Mouse (Mus musculus): ENCODE data around the gene Sf3a2.
"Not testable (repeated sequence)": the region's sequence is repeated elsewhere in the genome, so short reads cannot be mapped to it uniquely, and the experiment has no call there.

Gene Sf3a2

DNA sequence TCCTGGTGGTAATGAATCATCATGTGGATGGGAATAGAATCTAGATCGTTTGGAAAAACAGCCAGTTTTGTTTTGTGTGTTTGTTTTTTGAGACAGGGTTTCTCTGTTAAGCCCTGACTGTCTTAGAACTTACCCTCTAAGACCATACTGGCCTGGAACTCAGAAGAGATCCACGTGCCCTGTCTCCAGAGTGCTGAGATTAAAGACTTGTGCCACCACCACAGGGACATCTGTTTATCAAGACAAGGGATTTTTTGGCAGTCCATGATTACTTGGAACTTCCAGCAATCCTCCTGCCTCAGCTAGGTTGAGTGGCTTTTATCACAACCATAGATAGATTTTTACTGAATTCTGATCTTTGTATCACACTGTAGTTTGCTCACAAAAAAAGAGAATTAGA lies 26.8 kb downstream of the Sf3a2 start:
- DNase-seq (ENCODE audit: low spot score): no peak

GRCm38 (mm10) chr10:80826151-80827062 lies 28.4 kb downstream of the Sf3a2 start, which contains the start of gene Oaz1:
Gene Oaz1, plus strand, starts transcription at chr10:80826656.
- DNase-seq (ENCODE audit: low spot score): peak; percentile 92

DNA sequence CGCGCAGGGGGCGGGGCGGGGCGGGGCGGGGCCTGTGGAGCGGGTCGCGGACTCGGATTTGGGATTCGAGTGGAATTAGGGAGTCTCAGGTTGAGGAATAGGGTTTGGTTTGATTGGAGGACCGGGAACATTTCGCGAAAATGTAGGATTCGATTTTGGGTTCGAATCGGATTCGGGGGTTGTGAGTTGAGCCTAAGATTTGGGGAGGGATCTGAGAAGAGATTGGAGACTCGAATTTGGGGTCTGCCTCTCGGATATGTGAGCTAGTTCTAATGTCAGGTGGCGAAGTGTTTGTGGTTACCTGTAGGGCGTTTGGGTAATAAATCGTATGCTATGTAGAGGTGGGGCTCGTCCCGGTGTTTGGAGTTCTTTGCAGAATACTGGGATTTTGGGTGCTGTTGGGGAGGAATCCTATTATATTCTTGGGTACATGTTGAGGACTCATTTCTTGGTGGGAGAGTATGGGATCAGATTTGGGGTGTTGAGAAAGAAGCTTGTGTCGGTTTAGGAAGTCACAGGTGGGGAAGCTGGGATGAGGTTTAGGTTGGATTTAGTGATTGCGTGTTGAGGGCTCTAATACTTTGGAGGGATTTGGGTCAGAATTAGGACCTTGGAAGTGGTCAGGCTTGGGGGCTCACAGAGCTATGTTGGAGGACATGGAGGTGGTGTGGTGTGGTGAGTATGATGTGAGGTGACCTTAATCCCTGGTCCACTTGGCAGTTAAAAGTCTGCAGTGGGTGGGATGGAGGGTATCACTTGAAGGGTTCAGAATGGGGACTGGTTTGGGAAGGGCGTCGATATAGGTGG lies 29.3 kb downstream of the Sf3a2 start:
- no peak for DNase-seq (ENCODE audit: low spot score)

DNA sequence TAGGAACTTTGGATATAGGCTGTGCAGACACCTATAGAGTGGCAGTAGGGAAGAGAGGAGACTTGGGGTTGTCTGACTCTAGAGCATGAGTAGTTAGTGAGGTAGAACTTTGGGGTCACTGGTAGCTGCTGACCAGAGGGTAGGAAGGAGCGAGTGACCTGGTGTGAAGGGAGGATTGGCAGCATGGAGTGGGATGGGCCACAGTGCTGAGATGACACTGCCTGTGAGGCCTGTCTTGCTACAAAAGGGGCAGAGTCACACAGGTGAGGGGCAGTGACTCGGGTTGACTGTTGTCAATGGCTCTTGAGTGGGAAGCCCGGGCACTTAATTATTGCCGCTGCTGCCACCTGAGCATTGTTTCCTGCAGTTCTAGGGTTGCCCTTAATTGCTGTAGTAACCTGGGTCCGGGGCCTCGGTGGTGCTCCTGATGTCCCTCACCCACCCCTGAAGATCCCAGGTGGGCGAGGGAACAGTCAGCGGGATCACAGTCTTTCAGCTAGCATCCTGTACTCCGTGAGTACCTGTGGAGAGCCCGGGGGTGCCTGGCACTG lies 29.9 kb downstream of the Sf3a2 start:
- no peak for DNase-seq (ENCODE audit: low spot score)

GRCm38 (mm10) chr10:80828587-80828986 lies 30.6 kb downstream of the Sf3a2 start:
- not testable (repeated sequence) for DNase-seq (ENCODE audit: low spot score)

- no peak for DNase-seq (ENCODE audit: low spot score)
These were observed 31.6 kb downstream of the Sf3a2 start for GRCm38 (mm10) chr10:80829359-80830278.

GRCm38 (mm10) chr10:80831136-80831535 lies 33.1 kb downstream of the Sf3a2 start:
- no peak for DNase-seq (ENCODE audit: low spot score)

GRCm38 (mm10) chr10:80832818-80833217 lies 34.8 kb downstream of the Sf3a2 start:
- DNase-seq (ENCODE audit: low spot score): no peak

DNA sequence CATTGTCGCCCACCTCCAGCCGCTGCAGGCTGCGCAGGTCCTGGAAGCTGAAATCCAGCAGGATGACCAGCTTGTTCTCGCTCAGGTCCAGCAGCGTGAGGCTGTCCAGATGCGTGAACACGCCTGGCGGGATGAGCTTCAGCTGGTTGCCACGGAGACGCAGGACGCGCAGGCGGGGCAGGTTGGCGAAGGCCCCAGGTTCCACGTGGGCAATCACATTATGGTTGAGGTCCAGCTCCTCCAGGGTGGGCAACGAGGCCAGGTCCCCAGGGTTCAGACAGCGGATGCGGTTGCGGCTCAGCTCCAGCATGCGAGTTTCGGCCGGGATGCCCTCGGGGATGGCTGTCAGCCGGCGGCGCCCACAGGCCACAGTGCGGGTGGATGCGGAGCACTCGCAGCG lies 37.6 kb downstream of the Sf3a2 start:
- DNase-seq (ENCODE audit: low spot score): no peak

DNA sequence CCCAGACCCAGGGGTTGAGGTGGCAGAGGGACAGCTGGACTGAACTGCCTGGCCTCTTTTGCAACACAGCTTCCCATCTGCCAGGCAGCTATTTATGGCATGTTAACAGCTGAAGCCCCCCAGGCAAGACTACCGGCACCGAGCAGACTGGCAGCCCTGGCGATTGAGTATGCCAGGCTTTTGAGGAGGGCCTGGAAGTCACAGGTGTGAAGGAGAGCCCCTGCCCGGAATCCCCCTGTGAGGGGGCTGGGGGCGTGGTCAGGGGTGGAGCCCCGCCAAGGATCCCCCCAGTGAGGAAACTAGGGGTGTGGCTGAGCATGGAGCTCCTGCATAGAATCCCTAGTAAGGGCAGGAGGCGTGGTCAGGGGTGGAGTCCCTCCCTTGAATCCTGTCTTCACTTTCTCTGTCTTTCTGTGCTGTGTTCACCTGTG lies 39.0 kb downstream of the Sf3a2 start:
- DNase-seq (ENCODE audit: low spot score): no peak

DNA sequence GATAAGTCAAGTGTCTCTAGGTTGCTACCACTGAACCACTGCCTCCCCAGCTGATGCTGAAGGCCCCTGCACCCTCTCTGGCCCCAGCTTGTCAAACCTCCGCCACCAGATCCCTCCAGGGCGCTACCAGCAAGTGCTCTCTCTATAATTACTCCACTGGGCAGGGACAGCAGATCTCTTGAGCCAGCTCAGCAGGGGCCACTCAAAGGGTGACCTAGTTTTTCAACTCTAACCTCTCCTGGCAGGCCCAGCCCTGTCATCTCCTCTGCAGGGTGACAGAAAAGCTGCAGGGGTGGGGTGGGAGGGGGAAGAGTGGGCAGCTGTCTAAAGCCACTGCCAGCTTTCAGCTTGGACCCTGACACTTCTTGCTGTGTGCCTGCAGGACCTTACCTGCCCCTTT lies 39.8 kb downstream of the Sf3a2 start:
- DNase-seq (ENCODE audit: low spot score): no peak

DNA sequence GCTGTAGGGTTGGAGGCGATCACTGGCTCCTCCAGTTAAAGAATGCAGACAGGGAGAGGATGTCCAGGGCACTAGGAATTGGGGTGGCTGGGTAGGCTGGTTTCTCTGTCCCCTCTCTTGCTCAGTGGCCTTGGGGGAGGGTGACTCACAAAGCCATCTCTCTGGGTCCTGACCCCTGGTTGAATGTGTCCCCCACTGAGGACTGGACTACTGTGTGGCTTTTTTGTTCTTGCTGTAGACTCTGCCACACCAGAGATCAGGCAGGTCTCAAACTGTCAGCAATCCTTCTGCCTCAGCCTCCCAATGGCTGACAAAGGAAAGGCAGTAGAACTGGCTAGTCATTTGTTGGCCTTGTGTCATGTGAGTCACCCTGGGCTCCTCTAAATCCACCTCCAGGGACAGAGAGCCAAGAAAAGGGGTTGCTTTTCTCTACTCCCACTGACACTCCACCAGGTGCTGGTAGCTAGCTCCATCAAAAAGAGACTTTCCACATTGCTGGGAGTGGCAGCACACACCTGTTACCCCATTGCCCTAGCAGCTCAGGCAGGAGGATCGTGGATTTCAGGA lies 40.4 kb downstream of the Sf3a2 start:
- DNase-seq (ENCODE audit: low spot score): no peak

GRCm38 (mm10) chr10:80839848-80840247 lies 41.9 kb downstream of the Sf3a2 start:
- DNase-seq (ENCODE audit: low spot score): no peak

DNA sequence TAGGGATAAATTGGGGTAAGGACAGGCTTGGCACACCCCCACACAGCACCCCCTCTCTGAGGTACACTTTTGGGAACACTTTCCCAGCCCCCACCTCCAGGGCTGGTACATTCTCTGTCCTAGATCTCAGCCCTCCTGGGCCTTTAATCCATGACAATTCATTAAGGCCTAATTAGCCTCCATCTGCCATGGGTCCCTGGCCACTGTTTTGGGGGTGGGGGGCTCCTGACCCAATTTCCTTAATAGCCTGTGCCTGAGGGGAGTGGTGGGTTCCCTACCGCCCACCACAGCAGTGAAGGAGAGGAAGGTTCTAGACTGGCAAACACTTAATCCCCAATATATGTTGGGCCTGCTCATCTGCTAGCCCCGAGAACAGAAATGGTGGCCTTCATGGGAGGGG lies 43.7 kb downstream of the Sf3a2 start:
- no peak for DNase-seq (ENCODE audit: low spot score)

GRCm38 (mm10) chr10:80842334-80842733 lies 44.3 kb downstream of the Sf3a2 start:
- no peak for DNase-seq (ENCODE audit: low spot score)

DNA sequence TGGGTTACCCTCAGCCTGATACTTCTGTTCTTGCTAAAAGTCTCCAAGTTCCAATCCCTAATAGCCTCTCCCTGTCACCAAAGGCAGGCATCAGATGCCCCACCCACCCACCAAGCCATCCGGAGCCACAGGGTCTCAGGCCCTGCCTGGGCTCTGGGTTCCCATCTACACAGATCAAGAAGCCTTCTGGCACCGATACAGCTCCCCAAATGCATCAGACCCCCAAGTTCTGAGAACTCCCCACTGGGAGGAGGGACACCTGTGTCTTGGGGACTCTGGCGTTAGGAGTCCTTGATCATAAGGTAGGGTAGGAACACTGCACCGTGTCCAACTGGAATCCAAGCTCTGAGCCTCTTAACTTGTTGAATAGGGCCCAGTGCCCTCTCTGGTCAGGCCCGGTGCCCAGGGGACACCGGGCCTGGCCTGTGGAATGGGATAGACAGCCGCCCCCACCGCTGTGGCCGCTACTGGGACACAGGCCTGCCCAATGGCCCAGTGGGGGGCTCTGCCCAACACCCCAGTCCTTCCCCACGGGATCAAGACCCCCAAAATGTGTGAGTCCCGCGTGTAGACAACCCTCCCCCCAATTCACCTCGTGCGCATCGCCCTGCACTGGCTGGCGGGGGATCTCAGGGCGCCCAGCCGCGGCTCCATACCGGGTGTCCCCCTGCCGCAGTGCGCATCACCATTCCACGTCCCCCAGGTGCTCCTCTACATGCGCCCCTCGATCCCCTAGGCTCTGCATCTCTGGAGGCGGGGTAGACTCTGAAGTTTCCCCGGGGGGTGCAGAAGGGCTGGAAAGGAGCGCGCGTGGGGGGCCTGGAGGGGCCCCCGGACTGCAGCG lies 45.3 kb downstream of the Sf3a2 start:
- DNase-seq (ENCODE audit: low spot score): no peak

DNA sequence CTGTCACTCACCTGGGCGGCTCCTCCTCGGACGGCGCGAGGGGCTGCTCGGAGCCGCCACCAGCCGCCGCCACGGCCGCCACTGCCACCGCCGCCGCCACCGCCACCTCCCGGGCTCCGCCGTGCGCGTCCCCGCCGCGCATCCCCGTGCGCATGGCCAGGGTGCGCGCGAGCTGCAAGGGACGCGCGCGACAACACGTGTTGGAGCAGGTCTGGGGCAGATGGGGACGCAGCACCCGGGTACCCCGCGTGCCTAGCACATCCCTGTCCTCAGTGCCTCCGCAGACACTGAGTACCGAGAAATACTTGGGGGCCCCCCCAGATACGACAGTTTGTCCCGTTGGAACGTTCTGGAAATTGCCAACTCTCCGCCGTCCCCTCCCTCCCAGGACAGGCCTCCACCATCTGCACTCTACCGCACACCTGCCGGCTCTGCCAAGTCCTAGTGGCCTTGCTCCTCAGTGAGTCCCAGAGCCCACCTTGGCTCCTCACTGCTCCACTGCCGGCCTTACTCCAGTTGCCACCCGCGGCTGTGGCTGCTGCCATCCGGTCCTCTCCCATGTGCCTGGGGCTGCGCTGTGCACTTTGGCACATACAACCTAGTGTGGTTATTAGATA lies 46.0 kb downstream of the Sf3a2 start, which contains the start of gene Lingo3:
Gene Lingo3, minus strand, starts transcription at position 109 of the 617 bp plus-strand sequence.
- DNase-seq (ENCODE audit: low spot score): no peak

DNA sequence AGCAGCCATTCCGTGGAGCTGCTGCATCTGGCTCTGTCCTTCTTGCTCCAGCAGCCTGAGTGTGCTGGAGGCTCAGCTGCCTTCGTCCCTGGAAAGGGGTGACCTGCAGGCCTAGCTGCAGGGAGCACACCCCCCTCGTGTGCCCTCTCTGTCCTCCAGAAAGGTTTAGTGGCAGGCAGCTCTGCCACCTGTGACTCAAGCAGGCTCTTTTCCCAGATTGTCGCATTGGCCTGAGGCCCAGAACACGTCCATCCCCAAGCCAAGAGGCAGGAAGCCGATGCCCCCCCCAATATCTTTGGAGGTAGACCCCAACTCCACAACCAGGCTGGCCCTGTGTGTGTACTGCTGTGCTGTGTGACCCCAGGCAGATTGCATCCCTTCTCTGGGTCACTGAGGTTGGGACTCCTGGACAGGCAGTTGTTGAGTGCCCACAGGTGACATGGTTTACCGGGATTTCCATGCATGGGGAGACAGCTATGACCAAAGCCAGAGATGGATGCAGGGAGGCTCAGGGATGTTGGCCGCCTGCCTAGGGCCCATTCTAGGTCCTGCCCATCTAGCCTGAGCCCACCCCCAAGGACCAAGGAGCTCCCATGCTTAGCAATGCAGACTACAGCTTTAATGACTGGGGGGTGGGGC lies 47.2 kb downstream of the Sf3a2 start:
- no peak for DNase-seq (ENCODE audit: low spot score)

DNA sequence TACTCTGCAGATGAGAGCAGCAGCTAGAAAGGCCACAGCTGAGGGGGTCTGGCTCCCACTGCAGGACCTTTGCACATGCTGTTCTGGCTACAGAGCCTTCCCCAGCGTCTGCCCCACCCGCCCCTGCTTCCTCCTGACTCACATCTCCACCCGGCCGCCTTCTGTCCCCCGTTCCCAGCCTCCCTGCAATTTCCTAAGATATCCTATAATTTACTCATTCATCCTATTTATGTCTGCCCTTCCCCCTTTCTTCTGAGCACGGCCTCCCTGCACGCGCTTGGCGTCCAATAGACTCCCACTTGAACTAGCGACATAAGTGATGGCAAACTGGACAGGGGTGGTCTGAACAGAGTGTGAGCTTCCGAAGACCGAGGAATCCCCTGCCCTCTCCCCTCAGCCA lies 47.7 kb downstream of the Sf3a2 start:
- no peak for DNase-seq (ENCODE audit: low spot score)

All from ovary, postnatal 10 days (tissue).